Mouse (Mus musculus): ENCODE measurements around the gene Eftud2.

GRCm38 (mm10) chr11:102820432-102820831 lies 60.4 kb downstream of the Eftud2 start:
- TF ChIP-seq CTCF (IDR thresholded peaks at IDR 0.05; ENCODE audit: insufficient read depth, low read length) (no peak), POLR2A (IDR thresholded peaks at IDR 0.05; ENCODE audit: borderline replicate concordance, extremely low read depth, low read depth, low read length) (no peak)

Measured in lung, adult 2 months (tissue).